Mouse (Mus musculus) liver, postnatal 0 days (tissue): ENCODE data around the gene Ubxn6.
A peak's percentile ranks its signal among the peaks of the same experiment; 100 is the strongest.

Experiments used
- CTCF ChIP-seq: sonication (generic); IDR thresholded peaks from 2 replicates; pipeline ENCODE4 v1.5.1; 2016; ENCODE audit warnings: antibody characterized with exemption, low read depth
- EP300 ChIP-seq: IDR thresholded peaks from 2 replicates; pipeline ENCODE4 v1.6.1; 2016; ENCODE audit warnings: antibody characterized with exemption, low read depth, mild to moderate bottlenecking

DNA sequence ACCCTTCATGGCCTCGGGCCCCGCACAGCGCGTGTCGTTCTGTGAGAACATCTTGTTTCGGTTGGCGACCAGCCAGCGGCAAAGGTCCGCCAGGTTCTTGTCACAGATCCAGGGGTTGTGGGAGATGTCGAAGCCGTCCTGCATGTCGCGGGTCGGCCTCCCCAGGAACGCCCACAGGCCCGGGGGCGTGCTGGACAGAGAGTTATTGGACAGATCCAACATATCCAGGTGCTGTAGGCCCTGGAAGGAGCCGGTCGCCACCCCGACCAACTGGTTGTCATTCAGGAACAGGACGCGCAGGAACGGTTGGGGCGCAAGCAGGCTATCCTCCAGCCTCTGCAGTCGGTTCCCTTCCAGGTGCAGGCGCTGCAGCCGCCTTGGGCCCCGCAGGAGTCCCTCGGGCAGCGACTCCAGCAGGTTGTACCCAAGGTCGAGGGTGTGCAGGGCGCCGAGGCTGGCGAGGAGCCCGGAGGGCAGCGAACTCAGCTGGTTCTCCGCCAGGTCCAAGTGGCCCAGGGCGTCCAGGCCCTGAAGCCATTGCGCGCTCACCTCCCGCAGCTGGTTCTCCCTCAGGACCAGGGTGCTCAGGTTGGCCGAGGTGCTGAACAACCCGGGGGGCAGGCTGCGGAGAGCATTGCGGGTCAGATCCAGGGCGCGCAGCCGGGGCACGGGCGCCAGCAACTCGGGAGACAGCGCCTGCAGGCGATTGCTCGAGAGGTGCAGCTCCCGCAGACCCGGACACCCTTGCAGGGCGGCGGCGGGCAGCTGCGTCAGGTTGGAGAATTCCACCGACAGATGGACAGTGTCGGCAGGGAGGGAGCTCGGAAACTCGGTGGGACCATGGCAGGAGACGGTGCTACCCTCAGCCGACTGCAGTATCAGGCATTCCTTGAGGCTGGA, 45.4 kb upstream of the Ubxn6 start:
- TF ChIP-seq CTCF (no peak), EP300 (peak; percentile 37; the same call in 1 of the 2 replicates)
